Mouse (Mus musculus): ENCODE measurements around the gene Phactr2.

GRCm38 (mm10) chr10:13209930-13210637 lies 264.1 kb downstream of the Phactr2 start:
- TF ChIP-seq CTCF (IDR thresholded peaks at IDR 0.05; ENCODE audit: low read depth) (no peak), EP300 (optimal IDR thresholded peaks at IDR 0.05) (no peak)

Measured in stomach, postnatal 0 days (tissue).